Mouse (Mus musculus): Measurements from ENCODE around the gene Tarsl2. TPM values are rescaled to one million over a fixed set of nuclear protein-coding genes. Genes with fewer than 3 reads are reported as not detected.

Gene Tarsl2
- polyA plus RNA-seq, 1 experiment: 3.8 TPM

GRCm38 (mm10) chr7:65625528-65625927 is 19.2 kb upstream of the Tarsl2 start:
- DNase-seq: no peak
- Histone ChIP-seq H3K4me3 (replicated peaks; ENCODE audit: extremely low read depth, low read depth, low read length) (no peak overlapping the region), H3K4me1 (ENCODE audit: control insufficient read depth, insufficient read depth, low read length) (no peaks in the 10 kb centered on the region)
- 36% methylated on average over 2 of the region's 2 CpGs for WGBS
- TF ChIP-seq CTCF (IDR thresholded peaks at IDR 0.05; ENCODE audit: insufficient read depth, low read length) (no peak), POLR2A (IDR thresholded peaks at IDR 0.05; ENCODE audit: borderline replicate concordance, extremely low read depth, low read depth, low read length) (no peak)

- whole genome bisulfite sequencing: 79% methylated on average over 1 of the region's 1 CpGs
- no peaks in the 10 kb centered on the region for H3K4me1 ChIP-seq (ENCODE audit: control insufficient read depth, insufficient read depth, low read length)
- no peak for TF ChIP-seq CTCF (IDR thresholded peaks at IDR 0.05; ENCODE audit: insufficient read depth, low read length)
- no peak for TF ChIP-seq POLR2A (IDR thresholded peaks at IDR 0.05; ENCODE audit: borderline replicate concordance, extremely low read depth, low read depth, low read length)
- no peak overlapping the region for H3K4me3 ChIP-seq (replicated peaks; ENCODE audit: extremely low read depth, low read depth, low read length)
- no peak for DNase-seq
Measured at GRCm38 (mm10) chr7:65629846-65630245, 14.9 kb upstream of the Tarsl2 start.

- no peak for DNase-seq
- Histone ChIP-seq H3K4me3 (replicated peaks; ENCODE audit: extremely low read depth, low read depth, low read length) (no peak overlapping the region), H3K4me1 (ENCODE audit: control insufficient read depth, insufficient read depth, low read length) (no peaks in the 10 kb centered on the region)
- TF ChIP-seq CTCF (IDR thresholded peaks at IDR 0.05; ENCODE audit: insufficient read depth, low read length): no peak
- no peak for TF ChIP-seq POLR2A (IDR thresholded peaks at IDR 0.05; ENCODE audit: borderline replicate concordance, extremely low read depth, low read depth, low read length)
- 57% methylated on average over 5 of the region's 5 CpGs for WGBS
Measured at GRCm38 (mm10) chr7:65630661-65631060, 14.0 kb upstream of the Tarsl2 start.

GRCm38 (mm10) chr7:65635831-65636230 is 8.9 kb upstream of the Tarsl2 start:
- DNase-seq: no peak
- Histone ChIP-seq H3K4me1 (ENCODE audit: control insufficient read depth, insufficient read depth, low read length) (no peaks in the 10 kb centered on the region), H3K4me3 (replicated peaks; ENCODE audit: extremely low read depth, low read depth, low read length) (no peak overlapping the region)
- TF ChIP-seq CTCF (IDR thresholded peaks at IDR 0.05; ENCODE audit: insufficient read depth, low read length): no peak
- TF ChIP-seq POLR2A (IDR thresholded peaks at IDR 0.05; ENCODE audit: borderline replicate concordance, extremely low read depth, low read depth, low read length): no peak
- 86% methylated on average over 6 of the region's 6 CpGs for WGBS

GRCm38 (mm10) chr7:65636356-65636880 is 8.3 kb upstream of the Tarsl2 start:
- 64% methylated on average over 7 of the region's 7 CpGs for WGBS
- Histone ChIP-seq H3K4me3 (replicated peaks; ENCODE audit: extremely low read depth, low read depth, low read length) (no peak overlapping the region), H3K4me1 (ENCODE audit: control insufficient read depth, insufficient read depth, low read length) (no peaks in the 10 kb centered on the region)
- TF ChIP-seq POLR2A (IDR thresholded peaks at IDR 0.05; ENCODE audit: borderline replicate concordance, extremely low read depth, low read depth, low read length): no peak
- TF ChIP-seq CTCF (IDR thresholded peaks at IDR 0.05; ENCODE audit: insufficient read depth, low read length): no peak
- no peak for DNase-seq

GRCm38 (mm10) chr7:65638170-65638770 is 6.4 kb upstream of the Tarsl2 start:
- WGBS: 62% methylated on average over 7 of the region's 7 CpGs

GRCm38 (mm10) chr7:65639821-65640382 is 4.8 kb upstream of the Tarsl2 start:
- TF ChIP-seq POLR2A (IDR thresholded peaks at IDR 0.05; ENCODE audit: borderline replicate concordance, extremely low read depth, low read depth, low read length) (no peak), CTCF (IDR thresholded peaks at IDR 0.05; ENCODE audit: insufficient read depth, low read length) (no peak)
- H3K4me1 ChIP-seq (ENCODE audit: control insufficient read depth, insufficient read depth, low read length): peaks cover 3% of the 10 kb centered on the region; the same call in 1 of the 2 replicates
- WGBS: 49% methylated on average over 6 of the region's 6 CpGs
- no peak overlapping the region for H3K4me3 ChIP-seq (replicated peaks; ENCODE audit: extremely low read depth, low read depth, low read length)
- no peak for DNase-seq

More at GRCm38 (mm10) chr7:65638170-65638770, 6.4 kb upstream of the Tarsl2 start:
- DNase-seq: no peak
- H3K4me1 ChIP-seq (ENCODE audit: control insufficient read depth, insufficient read depth, low read length): no peaks in the 10 kb centered on the region
- TF ChIP-seq POLR2A (IDR thresholded peaks at IDR 0.05; ENCODE audit: borderline replicate concordance, extremely low read depth, low read depth, low read length) (no peak), CTCF (IDR thresholded peaks at IDR 0.05; ENCODE audit: insufficient read depth, low read length) (no peak)
- H3K4me3 ChIP-seq (replicated peaks; ENCODE audit: extremely low read depth, low read depth, low read length): no peak overlapping the region

GRCm38 (mm10) chr7:65640672-65641071 is 4.0 kb upstream of the Tarsl2 start:
- no peak for DNase-seq
- peaks cover 3% of the 10 kb centered on the region; the same call in 1 of the 2 replicates for H3K4me1 ChIP-seq (ENCODE audit: control insufficient read depth, insufficient read depth, low read length)
- no peak for TF ChIP-seq CTCF (IDR thresholded peaks at IDR 0.05; ENCODE audit: insufficient read depth, low read length)
- no peak for TF ChIP-seq POLR2A (IDR thresholded peaks at IDR 0.05; ENCODE audit: borderline replicate concordance, extremely low read depth, low read depth, low read length)
- WGBS: 72% methylated on average over 6 of the region's 6 CpGs
- H3K4me3 ChIP-seq (replicated peaks; ENCODE audit: extremely low read depth, low read depth, low read length): no peak overlapping the region

- peaks cover 3% of the 10 kb centered on the region; the same call in 1 of the 2 replicates for H3K4me1 ChIP-seq (ENCODE audit: control insufficient read depth, insufficient read depth, low read length)
- whole genome bisulfite sequencing: 69% methylated on average over 6 of the region's 6 CpGs
- no peak for TF ChIP-seq POLR2A (IDR thresholded peaks at IDR 0.05; ENCODE audit: borderline replicate concordance, extremely low read depth, low read depth, low read length)
- TF ChIP-seq CTCF (IDR thresholded peaks at IDR 0.05; ENCODE audit: insufficient read depth, low read length): peak; percentile 8; the same call in 1 of the 2 replicates
- H3K4me3 ChIP-seq (replicated peaks; ENCODE audit: extremely low read depth, low read depth, low read length): no peak overlapping the region
- no peak for DNase-seq
Measured at GRCm38 (mm10) chr7:65642371-65643304, 2.1 kb upstream of the Tarsl2 start.

Data from lung, adult 2 months (tissue).